Mouse (Mus musculus) small intestine, adult 2 months (tissue): ENCODE results near the gene Rsad2.

Experiments used
- CTCF ChIP-seq: fragments of 200-500 bp; IDR thresholded peaks from 2 replicates; pipeline ENCODE4 v1.5.1; 2012; ENCODE audit warnings: low read depth, mild to moderate bottlenecking, control low read depth, inconsistent platforms, low read length, moderate library complexity, mixed read lengths; ENCODE audit not compliant: insufficient replicate concordance, insufficient read length; ENCODE audit errors: extremely low read depth
- POLR2A ChIP-seq: fragments of 200-500 bp; IDR thresholded peaks from 2 replicates; pipeline ENCODE4 v1.6.1; 2012; ENCODE audit warnings: low read depth, mild to moderate bottlenecking, control low read depth, inconsistent platforms, low read length, moderate library complexity

DNA sequence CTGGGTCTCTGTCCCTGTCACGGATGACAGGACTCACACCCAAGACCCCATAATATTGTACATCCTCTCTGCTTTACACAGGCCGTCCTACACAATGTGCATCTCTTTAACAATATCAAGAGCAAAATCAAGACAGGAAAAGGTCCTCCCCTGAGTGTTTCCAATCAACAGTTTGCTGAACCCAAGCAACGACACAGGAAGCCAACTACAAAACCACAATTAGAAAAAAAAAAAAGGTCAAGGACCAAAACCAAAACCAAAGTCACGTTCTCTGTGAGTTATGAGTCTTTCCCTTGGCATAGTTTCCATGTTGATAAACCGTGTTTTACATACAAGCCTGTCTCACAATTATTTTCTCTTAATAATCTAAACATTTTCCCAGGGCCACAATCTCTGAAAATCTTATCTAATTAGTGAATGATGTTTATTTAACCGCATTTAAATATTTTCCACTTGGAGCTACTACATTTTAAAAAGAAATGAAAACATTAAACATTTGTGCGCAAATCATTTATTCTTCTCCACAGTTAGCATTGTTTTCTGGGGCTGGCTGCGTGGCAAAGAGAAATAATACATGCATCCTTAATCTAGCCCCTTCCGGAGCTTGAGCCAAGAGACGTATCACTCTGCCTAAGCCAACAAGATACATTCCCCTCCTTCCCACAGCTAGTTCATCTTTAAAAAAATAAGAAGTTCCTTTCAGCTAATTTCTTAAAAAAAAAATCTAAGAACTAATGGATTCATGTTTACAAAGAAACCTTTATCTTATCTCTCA is 54.4 kb downstream of the Rsad2 start:
- TF ChIP-seq POLR2A, result no peak
- TF ChIP-seq CTCF, result no peak
